Mouse (Mus musculus): ENCODE measurements around the gene Cmip. TPM values are rescaled to one million over a fixed set of nuclear protein-coding genes. Genes with fewer than 3 reads are reported as not detected.

The Cmip gene
- polyA plus RNA-seq, 1 experiment from 2014 or later = 193 TPM

- H3K4me1 ChIP-seq = peaks cover 58% of the 10 kb centered on the region
Measured at GRCm38 (mm10) chr8:117259431-117260001, 2.7 kb downstream of the Cmip start.

GRCm38 (mm10) chr8:117260234-117260929, 3.5 kb downstream of the Cmip start:
- Histone ChIP-seq H3K9ac (replicated peaks) (peak overlapping the region; percentile 96), H3K4me3 (replicated peaks) (peak overlapping the region; percentile 79), H3K9me3 (replicated peaks) (no peaks in the 10 kb centered on the region), H3K4me1 (peaks cover 65% of the 10 kb centered on the region), H3K4me2 (peak overlapping the region; percentile 93), H3K36me3 (no peaks in the 10 kb centered on the region), H3K27me3 (replicated peaks) (no peaks in the 10 kb centered on the region), H3K27ac (replicated peaks) (peak overlapping the region; percentile 95)
- no peak for ATAC-seq (ENCODE audit: low FRiP score)
- WGBS = 8% methylated on average over 14 of the region's 14 CpGs

More at GRCm38 (mm10) chr8:117259431-117260001, 2.7 kb downstream of the Cmip start:
- Histone ChIP-seq H3K9ac (replicated peaks) (peak overlapping the region; percentile 96), H3K36me3 (no peaks in the 10 kb centered on the region), H3K27me3 (replicated peaks) (no peaks in the 10 kb centered on the region), H3K9me3 (replicated peaks) (no peaks in the 10 kb centered on the region), H3K4me2 (peak overlapping the region; percentile 93), H3K27ac (replicated peaks) (peak overlapping the region; percentile 95), H3K4me3 (replicated peaks) (peak overlapping the region; percentile 79)
- ATAC-seq (ENCODE audit: low FRiP score) = no peak
- 27% methylated on average over 11 of the region's 11 CpGs for WGBS

GRCm38 (mm10) chr8:117260930-117261475, 4.1 kb downstream of the Cmip start:
- no peak for ATAC-seq (ENCODE audit: low FRiP score)
- peaks cover 62% of the 10 kb centered on the region for H3K4me1 ChIP-seq
- H3K9me3 ChIP-seq (replicated peaks) = no peaks in the 10 kb centered on the region
- no peaks in the 10 kb centered on the region for H3K27me3 ChIP-seq (replicated peaks)
- H3K4me3 ChIP-seq (replicated peaks) = peak overlapping the region; percentile 79
- H3K36me3 ChIP-seq = no peaks in the 10 kb centered on the region
- peak overlapping the region; percentile 93 for H3K4me2 ChIP-seq
- peak overlapping the region; percentile 96 for H3K9ac ChIP-seq (replicated peaks)
- 20% methylated on average over 14 of the region's 14 CpGs for WGBS
- peak overlapping the region; percentile 95 for H3K27ac ChIP-seq (replicated peaks)

GRCm38 (mm10) chr8:117261702-117262101, 4.8 kb downstream of the Cmip start:
- no peak for ATAC-seq (ENCODE audit: low FRiP score)
- H3K36me3 ChIP-seq = no peaks in the 10 kb centered on the region
- H3K9me3 ChIP-seq (replicated peaks) = no peaks in the 10 kb centered on the region
- WGBS = 23% methylated on average over 9 of the region's 9 CpGs
- no peak overlapping the region for H3K27ac ChIP-seq (replicated peaks)
- peak overlapping the region; percentile 93 for H3K4me2 ChIP-seq
- peak overlapping the region; percentile 96; the same call in 1 of the 2 replicates for H3K9ac ChIP-seq (replicated peaks)
- H3K27me3 ChIP-seq (replicated peaks) = no peaks in the 10 kb centered on the region
- peak overlapping the region; percentile 79 for H3K4me3 ChIP-seq (replicated peaks)
- H3K4me1 ChIP-seq = peaks cover 60% of the 10 kb centered on the region

GRCm38 (mm10) chr8:117262685-117263084, 5.8 kb downstream of the Cmip start:
- peaks cover 67% of the 10 kb centered on the region for H3K4me1 ChIP-seq
- H3K27me3 ChIP-seq (replicated peaks) = no peaks in the 10 kb centered on the region
- no peak overlapping the region for H3K9ac ChIP-seq (replicated peaks)
- H3K27ac ChIP-seq (replicated peaks) = no peak overlapping the region
- no peak overlapping the region for H3K4me2 ChIP-seq
- no peaks in the 10 kb centered on the region for H3K9me3 ChIP-seq (replicated peaks)
- no peaks in the 10 kb centered on the region for H3K36me3 ChIP-seq
- WGBS = 64% methylated on average over 8 of the region's 8 CpGs
- H3K4me3 ChIP-seq (replicated peaks) = no peak overlapping the region
- no peak for ATAC-seq (ENCODE audit: low FRiP score)

- H3K4me1 ChIP-seq = peaks cover 70% of the 10 kb centered on the region
- no peak overlapping the region for H3K4me2 ChIP-seq
- no peak for ATAC-seq (ENCODE audit: low FRiP score)
- H3K9me3 ChIP-seq (replicated peaks) = no peaks in the 10 kb centered on the region
- no peaks in the 10 kb centered on the region for H3K27me3 ChIP-seq (replicated peaks)
- no peaks in the 10 kb centered on the region for H3K36me3 ChIP-seq
- H3K27ac ChIP-seq (replicated peaks) = no peak overlapping the region
- H3K4me3 ChIP-seq (replicated peaks) = no peak overlapping the region
- 76% methylated on average over 6 of the region's 6 CpGs for WGBS
- no peak overlapping the region for H3K9ac ChIP-seq (replicated peaks)
Measured at GRCm38 (mm10) chr8:117263442-117263841, 6.6 kb downstream of the Cmip start.

GRCm38 (mm10) chr8:117265079-117265478, 8.2 kb downstream of the Cmip start:
- H3K36me3 ChIP-seq = no peaks in the 10 kb centered on the region
- no peak overlapping the region for H3K27ac ChIP-seq (replicated peaks)
- 94% methylated on average over 5 of the region's 5 CpGs for WGBS
- ATAC-seq (ENCODE audit: low FRiP score) = no peak
- H3K9me3 ChIP-seq (replicated peaks) = no peaks in the 10 kb centered on the region
- no peak overlapping the region for H3K9ac ChIP-seq (replicated peaks)
- no peak overlapping the region for H3K4me2 ChIP-seq
- H3K4me3 ChIP-seq (replicated peaks) = no peak overlapping the region
- H3K4me1 ChIP-seq = peaks cover 54% of the 10 kb centered on the region
- no peaks in the 10 kb centered on the region for H3K27me3 ChIP-seq (replicated peaks)

GRCm38 (mm10) chr8:117267403-117268129, 10.7 kb downstream of the Cmip start:
- ATAC-seq (ENCODE audit: low FRiP score) = no peak
- no peaks in the 10 kb centered on the region for H3K9me3 ChIP-seq (replicated peaks)
- H3K27me3 ChIP-seq (replicated peaks) = no peaks in the 10 kb centered on the region
- H3K4me1 ChIP-seq = peaks cover 32% of the 10 kb centered on the region
- H3K4me3 ChIP-seq (replicated peaks) = no peak overlapping the region
- no peak overlapping the region for H3K4me2 ChIP-seq
- 0 out of 2 replicates have a peak overlapping the region, but pooled peaks have one; percentile 13 for H3K27ac ChIP-seq (replicated peaks)
- no peaks in the 10 kb centered on the region for H3K36me3 ChIP-seq
- H3K9ac ChIP-seq (replicated peaks) = no peak overlapping the region
- 87% methylated on average over 11 of the region's 11 CpGs for WGBS

- H3K36me3 ChIP-seq = peaks cover 5% of the 10 kb centered on the region
- H3K9me3 ChIP-seq (replicated peaks) = no peaks in the 10 kb centered on the region
- WGBS = 70% methylated on average over 10 of the region's 10 CpGs
- ATAC-seq (ENCODE audit: low FRiP score) = no peak
- peak overlapping the region; percentile 39 for H3K4me2 ChIP-seq
- H3K27me3 ChIP-seq (replicated peaks) = no peaks in the 10 kb centered on the region
- peaks cover 55% of the 10 kb centered on the region for H3K4me1 ChIP-seq
- H3K4me3 ChIP-seq (replicated peaks) = no peak overlapping the region
- H3K9ac ChIP-seq (replicated peaks) = no peak overlapping the region
- H3K27ac ChIP-seq (replicated peaks) = peak overlapping the region; percentile 78
Measured at GRCm38 (mm10) chr8:117278234-117278633, 21.4 kb downstream of the Cmip start.

GRCm38 (mm10) chr8:117278668-117279132, 21.8 kb downstream of the Cmip start:
- 0 out of 2 replicates have a peak, but pooled peaks have one; percentile 18 for ATAC-seq (ENCODE audit: low FRiP score)
- WGBS = 11% methylated on average over 20 of the region's 20 CpGs
- no peak overlapping the region for H3K4me3 ChIP-seq (replicated peaks)

GRCm38 (mm10) chr8:117280488-117280887, 23.6 kb downstream of the Cmip start:
- ATAC-seq (ENCODE audit: low FRiP score) = no peak
- Histone ChIP-seq H3K27me3 (replicated peaks) (no peaks in the 10 kb centered on the region), H3K4me2 (no peak overlapping the region), H3K4me1 (peaks cover 65% of the 10 kb centered on the region), H3K9ac (replicated peaks) (no peak overlapping the region), H3K27ac (replicated peaks) (no peak overlapping the region), H3K4me3 (replicated peaks) (no peak overlapping the region), H3K9me3 (replicated peaks) (no peaks in the 10 kb centered on the region), H3K36me3 (peaks cover 10% of the 10 kb centered on the region)
- WGBS = 89% methylated on average over 7 of the region's 7 CpGs

More at GRCm38 (mm10) chr8:117278668-117279132, 21.8 kb downstream of the Cmip start:
- H3K4me1 ChIP-seq = peaks cover 60% of the 10 kb centered on the region
- peak overlapping the region; percentile 78 for H3K27ac ChIP-seq (replicated peaks)
- peak overlapping the region; percentile 39 for H3K4me2 ChIP-seq
- no peaks in the 10 kb centered on the region for H3K9me3 ChIP-seq (replicated peaks)
- H3K9ac ChIP-seq (replicated peaks) = 0 out of 2 replicates have a peak overlapping the region, but pooled peaks have one; percentile 21
- peaks cover 5% of the 10 kb centered on the region for H3K36me3 ChIP-seq
- H3K27me3 ChIP-seq (replicated peaks) = no peaks in the 10 kb centered on the region

Data from neural tube, embryonic 15.5 days (tissue).